Mouse (Mus musculus): ENCODE measurements at regions not wholly inside any gene's neighbourhood (a gene's known extent, or its start where the extent isn't known, plus 50 kb on each side); places are given as distances from the start of the nearest gene placed in this dataset.

DNA sequence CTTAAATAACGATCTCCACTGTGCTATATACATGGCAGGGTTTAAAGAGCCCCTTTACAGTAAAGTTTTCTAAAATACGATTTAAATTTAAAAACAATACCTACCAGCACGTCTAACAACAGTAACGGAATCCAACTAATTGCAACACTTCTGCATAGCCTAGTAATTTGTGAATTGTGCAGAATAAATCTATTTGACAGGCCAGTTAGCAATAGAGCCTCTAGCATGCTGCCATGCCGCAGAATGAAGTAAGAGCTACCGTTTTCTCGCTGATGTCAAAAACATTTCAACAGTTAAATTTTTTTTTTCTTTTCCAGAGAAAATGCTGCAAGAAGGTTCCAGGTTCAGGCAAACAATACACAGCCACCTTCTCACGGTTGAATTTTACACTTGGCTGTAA, 454.0 kb upstream of the Adgrl2 start:
- TF ChIP-seq POLR2A (IDR thresholded peaks at IDR 0.05; ENCODE audit: insufficient read depth, low read length) (no peak), EP300 (IDR thresholded peaks at IDR 0.05; ENCODE audit: insufficient read depth, low read depth, low read length) (no peak), CTCF (IDR thresholded peaks at IDR 0.05; ENCODE audit: low read depth, low read length) (no peak)
- Histone ChIP-seq H3K9me3 (replicated peaks; ENCODE audit: control insufficient read depth, insufficient read depth, low read length, poor library complexity, severe bottlenecking) (no peaks in the 10 kb centered on the region), H3K27me3 (ENCODE audit: control insufficient read depth, insufficient read depth, low read length, poor library complexity, severe bottlenecking) (no peaks in the 10 kb centered on the region), H3K36me3 (ENCODE audit: control insufficient read depth, insufficient read depth, low read length, poor library complexity, severe bottlenecking) (no peaks in the 10 kb centered on the region), H3K4me1 (ENCODE audit: control insufficient read depth, insufficient read depth, low read length) (no peaks in the 10 kb centered on the region), H3K27ac (ENCODE audit: insufficient read depth, low read length) (no peak overlapping the region), H3K9ac (ENCODE audit: low read depth, poor library complexity, severe bottlenecking) (no peak overlapping the region), H3K4me3 (ENCODE audit: low read depth, low read length) (no peak overlapping the region)

DNA sequence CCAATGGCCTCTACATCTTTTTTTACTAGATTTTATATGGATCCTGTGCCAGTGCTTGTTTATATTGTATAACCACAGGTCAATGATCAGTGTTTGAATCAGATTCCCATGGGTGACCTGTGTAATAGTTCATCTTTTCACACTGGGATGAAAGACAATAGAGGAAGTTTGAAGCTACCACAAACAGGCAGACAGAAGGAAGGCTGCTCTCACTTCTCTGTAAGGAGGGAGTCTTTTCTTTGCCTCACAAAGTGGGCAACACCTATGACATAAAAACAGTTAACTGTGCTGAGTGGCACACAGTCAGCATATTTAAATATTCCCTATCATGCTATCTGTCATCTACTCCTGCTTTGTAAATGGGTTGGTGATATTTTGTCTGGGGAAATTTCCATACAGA, 450.9 kb upstream of the Adgrl2 start:
- Histone ChIP-seq H3K27ac (ENCODE audit: insufficient read depth, low read length) (no peak overlapping the region), H3K27me3 (ENCODE audit: control insufficient read depth, insufficient read depth, low read length, poor library complexity, severe bottlenecking) (no peaks in the 10 kb centered on the region), H3K9ac (ENCODE audit: low read depth, poor library complexity, severe bottlenecking) (no peak overlapping the region), H3K4me3 (ENCODE audit: low read depth, low read length) (no peak overlapping the region), H3K4me1 (ENCODE audit: control insufficient read depth, insufficient read depth, low read length) (no peaks in the 10 kb centered on the region), H3K36me3 (ENCODE audit: control insufficient read depth, insufficient read depth, low read length, poor library complexity, severe bottlenecking) (no peaks in the 10 kb centered on the region), H3K9me3 (replicated peaks; ENCODE audit: control insufficient read depth, insufficient read depth, low read length, poor library complexity, severe bottlenecking) (no peaks in the 10 kb centered on the region)
- TF ChIP-seq CTCF (IDR thresholded peaks at IDR 0.05; ENCODE audit: low read depth, low read length) (no peak), EP300 (IDR thresholded peaks at IDR 0.05; ENCODE audit: insufficient read depth, low read depth, low read length) (no peak), POLR2A (IDR thresholded peaks at IDR 0.05; ENCODE audit: insufficient read depth, low read length) (no peak)

DNA sequence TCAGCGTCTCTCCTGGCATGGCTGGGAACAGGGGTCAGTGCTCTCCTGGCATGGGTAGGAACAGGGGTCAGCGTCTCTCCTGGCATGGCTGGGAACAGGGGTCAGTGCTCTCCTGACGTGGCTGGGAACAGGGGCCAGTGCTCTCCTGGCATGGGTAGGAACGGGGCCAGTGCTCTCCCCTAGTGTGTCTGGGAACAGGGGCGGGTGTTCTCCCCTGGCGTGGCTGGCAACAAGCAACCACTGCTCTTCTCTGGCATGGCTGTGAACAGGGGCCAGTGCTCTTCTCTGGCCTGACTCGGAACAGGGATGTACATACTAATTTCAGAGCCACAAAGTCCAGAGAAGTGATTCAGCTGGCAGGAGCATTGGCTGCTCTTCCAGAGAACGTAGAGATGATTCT, 447.4 kb upstream of the Adgrl2 start:
- no peak for TF ChIP-seq CTCF (IDR thresholded peaks at IDR 0.05; ENCODE audit: low read depth, low read length)
- no peak for TF ChIP-seq POLR2A (IDR thresholded peaks at IDR 0.05; ENCODE audit: insufficient read depth, low read length)
- TF ChIP-seq EP300 (IDR thresholded peaks at IDR 0.05; ENCODE audit: insufficient read depth, low read depth, low read length) = no peak
- H3K4me3 ChIP-seq (ENCODE audit: low read depth, low read length) = no peak overlapping the region
- no peaks in the 10 kb centered on the region for H3K27me3 ChIP-seq (ENCODE audit: control insufficient read depth, insufficient read depth, low read length, poor library complexity, severe bottlenecking)
- H3K27ac ChIP-seq (ENCODE audit: insufficient read depth, low read length) = no peak overlapping the region
- H3K4me1 ChIP-seq (ENCODE audit: control insufficient read depth, insufficient read depth, low read length) = no peaks in the 10 kb centered on the region
- no peaks in the 10 kb centered on the region for H3K36me3 ChIP-seq (ENCODE audit: control insufficient read depth, insufficient read depth, low read length, poor library complexity, severe bottlenecking)
- no peaks in the 10 kb centered on the region for H3K9me3 ChIP-seq (replicated peaks; ENCODE audit: control insufficient read depth, insufficient read depth, low read length, poor library complexity, severe bottlenecking)
- H3K9ac ChIP-seq (ENCODE audit: low read depth, poor library complexity, severe bottlenecking) = no peak overlapping the region

- Histone ChIP-seq H3K9me3 (replicated peaks; ENCODE audit: control insufficient read depth, insufficient read depth, low read length, poor library complexity, severe bottlenecking) (no peaks in the 10 kb centered on the region), H3K27me3 (ENCODE audit: control insufficient read depth, insufficient read depth, low read length, poor library complexity, severe bottlenecking) (no peaks in the 10 kb centered on the region), H3K4me3 (ENCODE audit: low read depth, low read length) (no peak overlapping the region), H3K36me3 (ENCODE audit: control insufficient read depth, insufficient read depth, low read length, poor library complexity, severe bottlenecking) (no peaks in the 10 kb centered on the region), H3K4me1 (ENCODE audit: control insufficient read depth, insufficient read depth, low read length) (no peaks in the 10 kb centered on the region), H3K9ac (ENCODE audit: low read depth, poor library complexity, severe bottlenecking) (no peak overlapping the region), H3K27ac (ENCODE audit: insufficient read depth, low read length) (no peak overlapping the region)
- no peak for TF ChIP-seq CTCF (IDR thresholded peaks at IDR 0.05; ENCODE audit: low read depth, low read length)
- no peak for TF ChIP-seq EP300 (IDR thresholded peaks at IDR 0.05; ENCODE audit: insufficient read depth, low read depth, low read length)
- TF ChIP-seq POLR2A (IDR thresholded peaks at IDR 0.05; ENCODE audit: insufficient read depth, low read length) = no peak
These were observed 446.6 kb upstream of the Adgrl2 start for GRCm38 (mm10) chr3:149436944-149437343.

DNA sequence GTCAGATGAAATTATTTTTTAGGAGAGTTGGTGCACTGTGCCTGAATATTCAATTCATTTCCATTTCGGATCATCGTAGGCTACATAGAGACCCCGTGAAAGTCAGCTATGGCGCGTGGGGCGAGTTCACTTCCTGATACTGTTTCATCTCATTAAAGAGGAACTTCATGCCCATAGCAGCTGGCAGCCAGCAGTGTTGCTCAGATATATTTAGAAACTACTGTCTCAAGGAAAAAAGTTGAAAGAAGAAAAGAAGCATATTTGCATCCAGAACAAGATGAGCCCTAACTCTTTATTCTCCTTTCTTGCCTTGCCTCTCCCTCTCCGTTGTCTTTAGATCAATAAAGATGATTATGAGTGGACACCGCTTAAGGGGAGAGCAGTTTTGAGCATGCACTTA, 446.1 kb upstream of the Adgrl2 start:
- TF ChIP-seq POLR2A (IDR thresholded peaks at IDR 0.05; ENCODE audit: insufficient read depth, low read length) (no peak), CTCF (IDR thresholded peaks at IDR 0.05; ENCODE audit: low read depth, low read length) (no peak), EP300 (IDR thresholded peaks at IDR 0.05; ENCODE audit: insufficient read depth, low read depth, low read length) (no peak)
- H3K9me3 ChIP-seq (replicated peaks; ENCODE audit: control insufficient read depth, insufficient read depth, low read length, poor library complexity, severe bottlenecking) = no peaks in the 10 kb centered on the region
- no peak overlapping the region for H3K9ac ChIP-seq (ENCODE audit: low read depth, poor library complexity, severe bottlenecking)
- H3K4me1 ChIP-seq (ENCODE audit: control insufficient read depth, insufficient read depth, low read length) = no peaks in the 10 kb centered on the region
- no peaks in the 10 kb centered on the region for H3K27me3 ChIP-seq (ENCODE audit: control insufficient read depth, insufficient read depth, low read length, poor library complexity, severe bottlenecking)
- H3K27ac ChIP-seq (ENCODE audit: insufficient read depth, low read length) = no peak overlapping the region
- H3K36me3 ChIP-seq (ENCODE audit: control insufficient read depth, insufficient read depth, low read length, poor library complexity, severe bottlenecking) = no peaks in the 10 kb centered on the region
- H3K4me3 ChIP-seq (ENCODE audit: low read depth, low read length) = no peak overlapping the region

GRCm38 (mm10) chr3:149431795-149432194, 441.4 kb upstream of the Adgrl2 start:
- no peaks in the 10 kb centered on the region for H3K27me3 ChIP-seq (ENCODE audit: control insufficient read depth, insufficient read depth, low read length, poor library complexity, severe bottlenecking)
- H3K9ac ChIP-seq (ENCODE audit: low read depth, poor library complexity, severe bottlenecking) = no peak overlapping the region
- no peaks in the 10 kb centered on the region for H3K9me3 ChIP-seq (replicated peaks; ENCODE audit: control insufficient read depth, insufficient read depth, low read length, poor library complexity, severe bottlenecking)
- H3K27ac ChIP-seq (ENCODE audit: insufficient read depth, low read length) = no peak overlapping the region
- H3K36me3 ChIP-seq (ENCODE audit: control insufficient read depth, insufficient read depth, low read length, poor library complexity, severe bottlenecking) = no peaks in the 10 kb centered on the region
- no peak for TF ChIP-seq POLR2A (IDR thresholded peaks at IDR 0.05; ENCODE audit: insufficient read depth, low read length)
- TF ChIP-seq EP300 (IDR thresholded peaks at IDR 0.05; ENCODE audit: insufficient read depth, low read depth, low read length) = no peak
- no peak for TF ChIP-seq CTCF (IDR thresholded peaks at IDR 0.05; ENCODE audit: low read depth, low read length)
- no peak overlapping the region for H3K4me3 ChIP-seq (ENCODE audit: low read depth, low read length)
- H3K4me1 ChIP-seq (ENCODE audit: control insufficient read depth, insufficient read depth, low read length) = no peaks in the 10 kb centered on the region
